Mouse (Mus musculus) forebrain, postnatal 0 days (tissue): ENCODE results near the gene Soga3. TPM values are rescaled to one million over a fixed set of nuclear protein-coding genes. Genes with fewer than 3 reads are reported as not detected.

Source experiments
- ATAC-seq: fragments of 200-750 bp; cut with Nextera tagmentation; 2 replicates; pipeline ENCODE4 v1.8.0; 2017; ENCODE audit warnings: mild to moderate bottlenecking, moderate library complexity
- DNase-seq: peaks from one replicate; pipeline ENCODE4 v3.0.0-alpha.2; 2015
- H3K27ac ChIP-seq: fragments of 300-500 bp; sonication (generic); 2 replicates; pipeline ENCODE4 v1.5.1; 2014; ENCODE audit warnings: low read depth, mild to moderate bottlenecking, antibody characterized with exemption, low read length, moderate library complexity, mixed read lengths
- H3K27me3 ChIP-seq: fragments of 300-500 bp; sonication (generic); 2 replicates; pipeline ENCODE4 v1.6.1; 2014; ENCODE audit warnings: mild to moderate bottlenecking, low read length, mixed read lengths; ENCODE audit not compliant: insufficient read depth
- H3K36me3 ChIP-seq: fragments of 300-500 bp; sonication (generic); 2 replicates; pipeline ENCODE4 v1.6.1; 2014; ENCODE audit warnings: mild to moderate bottlenecking, moderate library complexity; ENCODE audit not compliant: insufficient read depth
- H3K4me1 ChIP-seq: fragments of 300-500 bp; sonication (generic); 2 replicates; pipeline ENCODE4 v1.6.1; 2014; ENCODE audit warnings: antibody characterized with exemption; ENCODE audit not compliant: insufficient read depth
- H3K4me2 ChIP-seq: fragments of 300-500 bp; sonication (generic); 2 replicates; pipeline ENCODE4 v1.6.1; 2014; ENCODE audit warnings: low read depth, mild to moderate bottlenecking, moderate library complexity
- H3K4me3 ChIP-seq: fragments of 300-500 bp; sonication (generic); 2 replicates; pipeline ENCODE4 v1.5.1; 2014; ENCODE audit warnings: low read depth, low read length, mixed read lengths
- H3K9ac ChIP-seq: fragments of 300-500 bp; sonication (generic); 2 replicates; pipeline ENCODE4 v1.6.1; 2014; ENCODE audit warnings: mild to moderate bottlenecking
- H3K9me3 ChIP-seq: fragments of 300-500 bp; sonication (generic); 2 replicates; pipeline ENCODE4 v1.6.1; 2016; ENCODE audit warnings: low read length
- CTCF ChIP-seq: sonication (generic); IDR thresholded peaks from 2 replicates; pipeline ENCODE4 v1.5.1; 2016; ENCODE audit warnings: antibody characterized with exemption, control low read depth, low read depth
- WGBS: fragments of 180-500 bp; shearing (Covaris S2); extraction: QIAGEN DNeasy Blood & Tissue Kit; methylation state at CpG from one replicate; pipeline ENCODE4 v1.1.7; 2014; 5-methylcytosine and 5-hydroxymethylcytosine counted together
- polyA plus RNA-seq: library from polyadenylated mRNA; unstranded; fragments of >200 nt; fragmentation: Nextera tagmentation; extraction: Ambion mirVana; gene quantifications from 2 replicates; pipeline ENCODE4 v1.2.1, GENCODE M21; 2015
- total RNA-seq: library from RNA; depleted of rRNA; stranded (reverse); fragments of >200 nt; gene quantifications from 2 replicates; pipeline ENCODE4 v1.2.3, GENCODE M21; 2014; rRNA removed

Soga3 gene
- total and polyA plus RNA-seq, 2 experiments from 2014 or later, result 129 to 180 TPM

GRCm38 (mm10) chr10:29231208-29231607 is 87.6 kb downstream of the Soga3 start:
- Histone ChIP-seq H3K4me3 (no peak overlapping the region), H3K4me1 (no peaks in the 10 kb centered on the region), H3K4me2 (no peak overlapping the region), H3K9me3 (no peaks in the 10 kb centered on the region), H3K36me3 (peaks cover 25% of the 10 kb centered on the region), H3K9ac (no peak overlapping the region), H3K27ac (no peak overlapping the region), H3K27me3 (no peaks in the 10 kb centered on the region)
- no peak for TF ChIP-seq CTCF
- peak; percentile 41 for DNase-seq
- ATAC-seq, result peak; percentile 42; the same call in 1 of the 2 replicates
- 54% methylated on average over 2 of the region's 2 CpGs for WGBS

Other genes with a start within 250 kb of the Soga3 start
- not detected in 2 replicates for gene 2310057J18Rik, start 157.5 kb upstream of the Soga3 start, total RNA-seq
- gene 2310057J18Rik, start 157.5 kb upstream of the Soga3 start, polyA plus RNA-seq, result not detected in 2 replicates
- gene Gm49353, start 55.1 kb downstream of the Soga3 start, total RNA-seq, result 33.2 and 38.7 TPM in 2 replicates
- 11.0 and 17.0 TPM in 2 replicates for gene Gm49353, start 55.1 kb downstream of the Soga3 start, polyA plus RNA-seq
- 88.2 and 98.6 TPM in 2 replicates for gene 9330159F19Rik, start 67.8 kb downstream of the Soga3 start, total RNA-seq
- gene 9330159F19Rik, start 67.8 kb downstream of the Soga3 start, polyA plus RNA-seq, result 17.4 and 23.8 TPM in 2 replicates
- 16.1 and 16.2 TPM in 2 replicates for gene Echdc1, start 169.3 kb downstream of the Soga3 start, total RNA-seq
- gene Echdc1, start 169.3 kb downstream of the Soga3 start, polyA plus RNA-seq, result 19.6 and 22.4 TPM in 2 replicates
- 68.9 and 79.4 TPM in 2 replicates for gene Rnf146, start 218.6 kb downstream of the Soga3 start, total RNA-seq
- gene Rnf146, start 218.6 kb downstream of the Soga3 start, polyA plus RNA-seq, result 57.0 and 61.9 TPM in 2 replicates